Mouse (Mus musculus) stomach, embryonic 14.5 days (tissue): ENCODE data around the gene Tkt. TPM values are rescaled to one million over a fixed set of nuclear protein-coding genes. Genes with fewer than 3 reads are reported as not detected.
"Not testable (repeated sequence)": the region's sequence is repeated elsewhere in the genome, so short reads cannot be mapped to it uniquely, and the experiment has no call there.

Experiments used
- ATAC-seq: fragments of 200-750 bp; cut with Nextera tagmentation; 2 replicates; pipeline ENCODE4 v1.8.0; 2017; ENCODE audit warnings: low read depth, moderate TSS enrichment; ENCODE audit not compliant: insufficient number of reproducible peaks, insufficient read depth, low FRiP score
- H3K27ac ChIP-seq: fragments of 300-500 bp; sonication (generic); 2 replicates; pipeline ENCODE4 v1.5.1; 2014; ENCODE audit warnings: mild to moderate bottlenecking, low read length, moderate library complexity, mixed read lengths
- H3K27me3 ChIP-seq: fragments of 300-500 bp; sonication (generic); 2 replicates; pipeline ENCODE4 v1.6.1; 2014; ENCODE audit warnings: low read length, control low read depth, mixed read lengths; ENCODE audit not compliant: control insufficient read depth, insufficient read depth
- H3K36me3 ChIP-seq: fragments of 300-500 bp; sonication (generic); 2 replicates; pipeline ENCODE4 v1.6.1; 2014; ENCODE audit warnings: mild to moderate bottlenecking, control low read depth, low read length, moderate library complexity, mixed read lengths; ENCODE audit not compliant: control insufficient read depth, insufficient read depth
- H3K4me1 ChIP-seq: fragments of 300-500 bp; sonication (generic); 2 replicates; pipeline ENCODE4 v1.6.1; 2014; ENCODE audit warnings: low read length, control low read depth, mixed read lengths; ENCODE audit not compliant: control insufficient read depth, insufficient read depth
- H3K4me2 ChIP-seq: fragments of 300-500 bp; sonication (generic); replicated peaks from 2 replicates; pipeline ENCODE4 v1.6.1; 2014; ENCODE audit warnings: low read depth, low read length, control low read depth
- H3K4me3 ChIP-seq: fragments of 300-500 bp; sonication (generic); 2 replicates; pipeline ENCODE4 v1.5.1; 2014; ENCODE audit warnings: low read depth, low read length, control low read depth
- H3K9ac ChIP-seq: fragments of 300-500 bp; sonication (generic); replicated peaks from 2 replicates; pipeline ENCODE4 v1.6.1; 2014; ENCODE audit warnings: low read depth, mild to moderate bottlenecking, control low read depth, low read length, moderate library complexity, mixed read lengths
- H3K9me3 ChIP-seq: fragments of 300-500 bp; sonication (generic); 2 replicates; pipeline ENCODE4 v1.6.1; 2016; ENCODE audit warnings: low read depth, low read length, control low read depth; ENCODE audit not compliant: control insufficient read depth
- whole genome bisulfite sequencing: fragments of 180-500 bp; shearing (Covaris S2); extraction: QIAGEN DNeasy Blood & Tissue Kit; methylation state at CpG from one replicate; pipeline ENCODE4 v1.1.7; 2014; 5-methylcytosine and 5-hydroxymethylcytosine counted together
- polyA plus RNA-seq: library from polyadenylated mRNA; unstranded; fragments of >200 nt; fragmentation: Nextera tagmentation; extraction: Ambion mirVana; gene quantifications from 2 replicates; pipeline ENCODE4 v1.2.1, GENCODE M21; 2014

Gene Tkt
- polyA plus RNA-seq, 1 experiment from 2014 or later: 85.9 TPM

- no peaks in the 10 kb centered on the region for H3K27me3 ChIP-seq
- H3K36me3 ChIP-seq: peaks cover 68% of the 10 kb centered on the region
- H3K4me1 ChIP-seq: 0 out of 2 replicates have a peak, but pooled peaks cover 9% of the 10 kb centered on the region
- H3K9me3 ChIP-seq: no peaks in the 10 kb centered on the region
- H3K4me2 ChIP-seq: no peak overlapping the region
- no peak for ATAC-seq
- 91% methylated on average over 10 of the region's 10 CpGs for WGBS
- no peak overlapping the region for H3K4me3 ChIP-seq
- H3K9ac ChIP-seq: no peak overlapping the region
- no peak overlapping the region for H3K27ac ChIP-seq
Measured at GRCm38 (mm10) chr14:30572253-30572652, 24.1 kb downstream of the Tkt start.

DNA sequence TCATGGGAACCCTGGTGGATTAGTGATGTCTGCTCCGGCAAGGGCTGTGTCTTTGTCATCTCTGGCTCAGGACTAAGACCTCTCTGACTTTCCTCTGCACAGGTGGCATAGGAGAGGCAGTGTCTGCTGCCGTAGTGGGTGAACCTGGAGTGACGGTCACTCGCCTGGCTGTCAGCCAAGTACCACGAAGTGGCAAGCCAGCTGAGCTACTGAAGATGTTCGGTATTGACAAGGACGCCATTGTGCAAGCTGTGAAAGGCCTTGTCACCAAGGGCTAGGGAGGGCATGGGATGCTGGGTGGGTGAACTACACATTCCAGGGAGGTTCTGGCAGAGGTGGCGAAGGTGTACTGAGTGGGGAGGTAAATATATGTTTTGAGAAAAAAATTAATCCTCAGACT lies 25.1 kb downstream of the Tkt start:
- peaks cover 59% of the 10 kb centered on the region for H3K36me3 ChIP-seq
- 65% methylated on average over 8 of the region's 8 CpGs for WGBS

DNA sequence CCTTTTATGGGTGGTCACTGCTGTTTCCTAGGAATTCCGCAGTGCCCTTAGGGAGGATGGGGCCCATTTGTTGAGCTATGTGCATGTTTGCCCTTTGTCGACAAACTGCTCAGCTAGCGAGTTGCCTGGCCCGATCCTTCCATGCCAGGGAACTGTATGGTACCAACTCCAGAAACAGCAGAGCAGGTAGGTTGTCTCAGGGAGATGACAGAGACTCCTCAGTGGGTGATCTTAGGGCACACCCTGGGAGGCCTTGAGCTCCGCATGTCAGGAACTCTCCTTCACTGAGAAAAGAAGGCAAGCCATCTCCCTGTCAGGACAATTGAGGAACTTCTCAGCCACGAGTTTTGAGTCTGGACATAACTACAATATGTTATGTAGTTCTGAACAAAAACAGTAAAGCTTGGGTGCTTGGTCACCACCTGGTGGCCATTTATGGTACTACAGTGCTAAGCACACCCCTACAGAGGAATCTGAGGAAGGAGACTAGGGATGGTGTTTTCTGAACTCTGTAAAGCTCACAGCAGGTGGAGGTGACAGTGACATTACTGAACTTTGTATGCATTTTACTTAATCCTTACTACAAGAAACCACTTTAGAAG lies 25.9 kb downstream of the Tkt start:
- WGBS: 63% methylated on average over 6 of the region's 6 CpGs
- H3K27me3 ChIP-seq: no peaks in the 10 kb centered on the region
- no peak overlapping the region for H3K27ac ChIP-seq
- H3K36me3 ChIP-seq: peaks cover 50% of the 10 kb centered on the region
- H3K4me2 ChIP-seq: no peak overlapping the region
- no peaks in the 10 kb centered on the region for H3K9me3 ChIP-seq
- 0 out of 2 replicates have a peak, but pooled peaks cover 9% of the 10 kb centered on the region for H3K4me1 ChIP-seq
- H3K9ac ChIP-seq: no peak overlapping the region
- no peak overlapping the region for H3K4me3 ChIP-seq
- peak; percentile 49; the same call in 1 of the 2 replicates for ATAC-seq

More for the DNA sequence above, 25.1 kb downstream of the Tkt start:
- no peaks in the 10 kb centered on the region for H3K9me3 ChIP-seq
- H3K27me3 ChIP-seq: no peaks in the 10 kb centered on the region
- H3K4me2 ChIP-seq: no peak overlapping the region
- H3K4me1 ChIP-seq: 0 out of 2 replicates have a peak, but pooled peaks cover 9% of the 10 kb centered on the region
- H3K27ac ChIP-seq: no peak overlapping the region
- no peak overlapping the region for H3K4me3 ChIP-seq
- H3K9ac ChIP-seq: no peak overlapping the region
- ATAC-seq: no peak

GRCm38 (mm10) chr14:30575791-30576190 lies 27.6 kb downstream of the Tkt start:
- no peak for ATAC-seq
- no peak overlapping the region for H3K4me3 ChIP-seq
- no peaks in the 10 kb centered on the region for H3K9me3 ChIP-seq
- WGBS: 71% methylated on average over 7 of the region's 7 CpGs
- H3K36me3 ChIP-seq: peaks cover 34% of the 10 kb centered on the region
- no peak overlapping the region for H3K9ac ChIP-seq
- H3K4me1 ChIP-seq: 0 out of 2 replicates have a peak, but pooled peaks cover 9% of the 10 kb centered on the region
- H3K27ac ChIP-seq: no peak overlapping the region
- H3K27me3 ChIP-seq: no peaks in the 10 kb centered on the region
- no peak overlapping the region for H3K4me2 ChIP-seq

DNA sequence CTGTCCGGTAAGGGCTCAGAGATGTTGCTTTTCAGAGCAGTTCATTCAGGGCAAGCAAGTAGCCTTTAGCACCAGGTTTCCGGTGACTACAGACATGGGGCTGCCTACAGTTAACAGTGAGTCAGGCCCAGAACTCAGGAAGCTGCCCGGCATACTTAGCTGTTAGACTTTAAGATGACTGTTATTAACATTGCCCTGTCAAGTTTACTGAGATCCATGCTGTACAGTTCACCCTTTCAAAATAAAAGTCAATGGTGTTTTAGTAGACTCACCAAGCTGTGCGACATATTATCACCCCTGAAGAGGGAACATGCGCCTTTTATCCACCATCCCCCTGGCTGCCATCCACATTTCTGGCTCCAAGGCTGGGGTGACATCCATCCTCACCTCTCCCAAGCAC lies 28.1 kb downstream of the Tkt start:
- H3K27ac ChIP-seq: 0 out of 2 replicates have a peak overlapping the region, but pooled peaks have one; percentile 10

GRCm38 (mm10) chr14:30577303-30578062 lies 29.3 kb downstream of the Tkt start:
- H3K36me3 ChIP-seq: peaks cover 17% of the 10 kb centered on the region; the same call in 1 of the 2 replicates
- not testable (repeated sequence) for H3K9me3 ChIP-seq, H3K4me2 ChIP-seq, H3K9ac ChIP-seq, H3K27ac ChIP-seq, H3K4me3 ChIP-seq, H3K4me1 ChIP-seq, ATAC-seq, H3K27me3 ChIP-seq
- WGBS: 17% methylated on average over 10 of the region's 12 CpGs

More for the DNA sequence above, 28.1 kb downstream of the Tkt start:
- ATAC-seq: peak; percentile 26; the same call in 1 of the 2 replicates
- Histone ChIP-seq H3K9me3 (no peaks in the 10 kb centered on the region), H3K4me1 (0 out of 2 replicates have a peak, but pooled peaks cover 9% of the 10 kb centered on the region), H3K4me3 (no peak overlapping the region), H3K27me3 (no peaks in the 10 kb centered on the region), H3K9ac (no peak overlapping the region), H3K4me2 (no peak overlapping the region), H3K36me3 (peaks cover 30% of the 10 kb centered on the region)
- 29% methylated on average over 5 of the region's 5 CpGs for WGBS

GRCm38 (mm10) chr14:30579180-30579579 lies 31.0 kb downstream of the Tkt start:
- Histone ChIP-seq H3K9ac (no peak overlapping the region), H3K4me2 (no peak overlapping the region), H3K9me3 (no peaks in the 10 kb centered on the region), H3K27ac (no peak overlapping the region), H3K36me3 (peaks cover 6% of the 10 kb centered on the region; the same call in 1 of the 2 replicates), H3K4me1 (peaks cover 12% of the 10 kb centered on the region), H3K4me3 (no peak overlapping the region), H3K27me3 (no peaks in the 10 kb centered on the region)
- ATAC-seq: no peak; the same call in 1 of the 2 replicates
- 69% methylated on average over 5 of the region's 5 CpGs for WGBS

DNA sequence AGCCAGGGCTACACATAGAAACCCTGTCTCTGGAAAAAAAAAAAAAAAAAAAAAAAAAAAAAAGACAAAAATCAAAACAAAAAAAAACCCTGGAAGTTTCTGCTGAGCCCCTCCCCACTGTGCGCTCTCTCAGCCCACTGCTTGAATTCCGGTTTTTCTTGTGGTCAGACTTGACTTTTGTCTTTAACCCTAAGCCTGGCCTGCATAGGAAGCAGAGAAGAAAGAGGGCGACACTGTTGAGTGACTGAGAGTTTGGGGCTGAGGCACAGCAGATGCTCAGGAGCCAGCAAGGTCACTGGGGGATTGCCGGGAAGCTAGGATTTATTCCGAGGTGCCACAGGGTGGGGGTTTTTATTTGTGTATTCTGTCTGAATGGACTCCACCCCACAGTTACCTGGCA lies 31.7 kb downstream of the Tkt start:
- no peaks in the 10 kb centered on the region for H3K27me3 ChIP-seq
- no peak overlapping the region for H3K27ac ChIP-seq
- no peak overlapping the region for H3K4me3 ChIP-seq
- no peak overlapping the region for H3K4me2 ChIP-seq
- no peaks in the 10 kb centered on the region for H3K9me3 ChIP-seq
- peaks cover 19% of the 10 kb centered on the region for H3K4me1 ChIP-seq
- 0 out of 2 replicates have a peak, but pooled peaks have one; percentile 11 for ATAC-seq
- peaks cover 2% of the 10 kb centered on the region; the same call in 1 of the 2 replicates for H3K36me3 ChIP-seq
- no peak overlapping the region for H3K9ac ChIP-seq
- WGBS: 24% methylated on average over 5 of the region's 5 CpGs
